Mouse (Mus musculus) splenic B cell, adult 2 months (primary cell): ENCODE data around the gene Gda.

Source experiments
- DNase-seq: peaks from one replicate; pipeline ENCODE4 v3.0.0-alpha.2; 2011; ENCODE audit warnings: low read depth, low spot score
- H3K27me3 ChIP-seq: 2 replicates; pipeline ENCODE4 v1.6.1; 2012; ENCODE audit warnings: mild to moderate bottlenecking, low read length, moderate library complexity, mixed read lengths; ENCODE audit not compliant: control insufficient read depth, poor library complexity, insufficient read depth, severe bottlenecking
- H3K36me3 ChIP-seq: 2 replicates; pipeline ENCODE4 v1.6.1; 2012; ENCODE audit warnings: mild to moderate bottlenecking, low read length, moderate library complexity, mixed read lengths; ENCODE audit not compliant: control insufficient read depth, poor library complexity, insufficient read depth, severe bottlenecking

The Gda gene

DNA sequence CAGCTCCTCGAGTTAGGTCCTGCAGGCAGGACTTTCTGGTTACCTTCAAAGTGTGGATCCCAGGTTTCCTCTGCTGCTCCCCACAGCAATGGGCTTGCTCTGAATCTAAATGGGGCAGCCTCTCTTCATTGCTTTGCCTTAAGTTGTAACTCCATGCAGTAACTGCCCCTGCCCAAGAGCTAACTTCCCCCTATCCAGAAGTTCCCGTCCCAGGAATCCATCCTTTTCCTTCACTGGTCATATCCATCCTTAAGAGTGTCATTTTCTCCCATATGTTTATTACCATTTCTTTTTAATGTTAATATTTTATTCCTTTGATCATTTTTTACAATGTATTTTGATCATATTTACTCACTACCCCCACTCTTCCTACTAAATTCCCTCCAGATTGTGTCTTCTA lies at the start of gene Gda:
TSS of gene Gda (minus strand) at position 101 of the 400 bp plus-strand sequence.
- no peaks in the 10 kb centered on the region for H3K27me3 ChIP-seq
- no peaks in the 10 kb centered on the region for H3K36me3 ChIP-seq
- no peak for DNase-seq

GRCm38 (mm10) chr19:21520280-21520679 lies 47.0 kb upstream of the Gda start:
- Histone ChIP-seq H3K36me3 (no peaks in the 10 kb centered on the region), H3K27me3 (no peaks in the 10 kb centered on the region; the same call in 1 of the 2 replicates)
- DNase-seq: no peak

DNA sequence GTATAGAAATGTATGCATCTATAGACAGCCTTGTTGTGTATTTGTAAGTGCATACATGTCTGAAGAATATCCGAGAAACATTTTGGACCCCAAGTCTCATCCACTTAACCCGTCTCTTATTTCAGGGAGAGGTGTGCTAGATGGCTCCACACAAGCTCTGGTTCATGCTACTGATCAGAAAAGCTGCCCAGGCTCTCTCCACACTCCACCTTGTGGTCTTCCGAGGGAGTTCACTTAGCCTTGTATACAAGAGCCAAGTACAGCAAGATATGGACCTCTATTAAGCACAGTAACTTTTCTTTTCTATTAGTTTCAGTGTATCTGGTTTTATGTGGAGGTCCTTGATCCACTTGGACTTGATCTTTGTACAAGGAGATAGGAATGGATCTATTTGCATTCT lies 36.9 kb upstream of the Gda start:
- peak; percentile 61 for DNase-seq
- Histone ChIP-seq H3K36me3 (no peaks in the 10 kb centered on the region), H3K27me3 (no peaks in the 10 kb centered on the region)

DNA sequence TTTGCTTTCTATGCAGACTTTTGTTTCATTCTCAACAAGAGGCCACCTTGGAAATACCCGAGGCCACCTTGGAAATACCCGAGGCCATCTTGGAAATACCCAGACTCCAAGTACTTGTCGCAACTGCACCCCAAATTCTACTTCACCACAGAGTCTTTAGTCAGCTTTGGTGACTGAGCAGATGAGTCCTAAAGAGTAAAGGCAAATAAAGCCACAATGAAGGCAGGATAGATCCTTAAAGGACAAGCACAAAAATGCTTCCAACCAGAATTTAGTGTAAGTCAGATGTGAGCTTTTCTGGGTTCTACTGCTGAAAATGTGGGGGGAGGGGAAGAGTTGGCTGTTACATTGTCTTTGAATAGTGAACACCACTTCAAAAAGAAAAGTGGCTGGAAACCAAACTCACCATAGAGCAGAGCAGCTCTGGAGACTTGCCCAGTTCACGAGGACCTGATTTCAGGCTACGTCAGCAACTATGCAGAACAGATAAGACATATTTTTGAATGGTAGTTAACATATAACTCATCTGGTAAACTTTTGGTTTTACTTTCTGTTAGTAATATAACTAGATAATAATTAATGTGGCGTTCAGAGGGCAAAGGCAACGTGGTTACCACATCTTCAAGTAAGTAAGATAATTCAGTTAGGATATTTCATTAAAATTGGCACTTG lies 34.5 kb upstream of the Gda start:
- Histone ChIP-seq H3K36me3 (no peaks in the 10 kb centered on the region), H3K27me3 (no peaks in the 10 kb centered on the region)
- DNase-seq: no peak

DNA sequence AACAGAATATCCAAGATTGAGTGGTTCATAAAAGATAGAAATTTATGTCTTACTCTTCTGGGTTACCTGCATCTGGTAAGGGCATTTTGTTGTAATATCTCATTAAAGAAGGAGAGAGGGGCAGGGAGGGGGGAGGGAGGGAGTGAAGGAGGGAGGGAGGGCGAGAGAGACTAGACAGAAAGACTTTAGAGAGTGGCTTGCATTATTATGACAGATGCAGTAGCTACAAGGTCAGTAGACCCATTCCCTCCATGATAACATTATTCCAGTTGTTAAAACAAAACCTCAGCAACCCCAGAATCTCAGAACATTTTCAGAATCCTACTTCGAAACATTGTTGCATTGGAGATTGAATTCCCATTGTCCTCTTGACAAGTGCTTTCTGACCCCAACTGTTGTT lies 33.9 kb upstream of the Gda start:
- H3K36me3 ChIP-seq: no peaks in the 10 kb centered on the region
- H3K27me3 ChIP-seq: no peaks in the 10 kb centered on the region
- no peak for DNase-seq

DNA sequence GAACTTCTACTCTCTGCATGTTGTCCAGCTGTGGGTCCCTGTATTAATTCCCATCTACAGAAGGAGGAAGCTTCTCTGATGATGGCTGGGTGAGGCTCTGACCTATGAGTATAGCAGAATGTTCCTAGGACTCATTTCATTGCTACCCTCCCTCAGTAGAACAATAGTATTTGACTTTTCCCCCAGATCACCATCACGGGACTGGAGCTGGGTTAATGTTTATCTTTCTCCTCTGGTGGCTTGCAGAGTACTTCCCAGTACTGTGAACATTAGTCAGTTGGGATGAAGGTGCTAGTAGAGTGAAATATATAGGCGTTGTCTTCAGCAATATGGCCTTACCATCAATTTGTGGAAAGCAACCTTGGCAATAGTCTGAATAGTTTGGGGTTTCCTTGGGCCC lies 31.5 kb upstream of the Gda start:
- Histone ChIP-seq H3K36me3 (no peaks in the 10 kb centered on the region), H3K27me3 (no peaks in the 10 kb centered on the region)
- no peak for DNase-seq

GRCm38 (mm10) chr19:21499394-21499983 lies 26.2 kb upstream of the Gda start:
- Histone ChIP-seq H3K27me3 (no peaks in the 10 kb centered on the region), H3K36me3 (no peaks in the 10 kb centered on the region)
- DNase-seq: no peak

GRCm38 (mm10) chr19:21495817-21496216 lies 22.6 kb upstream of the Gda start:
- Histone ChIP-seq H3K36me3 (no peaks in the 10 kb centered on the region), H3K27me3 (no peaks in the 10 kb centered on the region)
- DNase-seq: no peak

DNA sequence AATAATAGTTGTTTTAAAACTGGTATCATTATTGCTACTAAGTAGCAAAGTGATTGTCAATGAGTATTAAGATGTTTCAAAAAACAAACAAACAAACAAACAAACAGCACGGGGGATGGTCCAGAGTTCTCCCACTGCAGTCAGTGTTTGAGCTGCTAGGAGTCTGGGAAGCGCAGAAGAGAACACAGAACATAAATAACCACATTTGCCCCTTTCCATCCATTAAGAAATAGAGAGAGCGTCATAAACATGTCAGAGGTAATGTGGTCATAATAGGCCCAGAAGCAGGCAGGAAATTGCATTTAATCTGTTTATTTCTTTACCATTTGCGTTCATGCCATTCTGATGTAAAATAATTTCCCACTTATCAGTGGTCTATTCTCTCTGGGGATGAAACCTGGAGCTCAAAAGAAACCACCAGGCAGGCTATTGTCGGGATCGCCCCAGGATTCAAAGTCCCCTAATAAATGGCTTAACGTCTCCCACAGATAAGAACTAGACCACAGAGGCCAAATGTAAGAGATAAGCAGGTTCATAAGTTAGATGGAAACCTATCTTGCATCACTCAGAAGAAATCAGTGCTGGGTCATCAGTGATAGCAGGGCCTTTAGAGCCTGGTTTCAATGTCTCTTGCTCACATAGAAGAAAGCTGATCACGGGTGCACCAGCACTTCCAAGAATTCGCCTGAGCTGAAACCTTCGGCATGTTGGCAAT lies 20.7 kb upstream of the Gda start:
- DNase-seq: no peak
- H3K27me3 ChIP-seq: no peaks in the 10 kb centered on the region
- H3K36me3 ChIP-seq: no peaks in the 10 kb centered on the region

DNA sequence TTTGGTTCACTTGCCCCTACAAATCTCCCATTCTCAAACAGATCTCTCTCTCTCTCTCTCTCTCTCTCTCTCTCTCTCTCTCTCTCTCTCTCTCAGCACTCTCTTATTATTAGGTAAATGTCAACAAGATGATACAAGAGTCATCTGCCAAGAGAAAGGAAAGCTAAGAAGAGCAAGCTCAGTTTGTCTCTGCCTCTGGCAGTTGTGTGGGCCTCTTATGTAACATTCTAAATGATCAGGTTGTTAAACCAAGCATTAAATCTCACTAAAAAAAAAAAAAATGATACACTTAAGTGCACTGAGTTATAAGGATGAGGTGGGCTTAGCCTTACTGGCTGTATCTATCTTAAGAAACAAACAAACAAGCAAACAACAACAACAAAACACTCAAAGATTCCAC lies 18.1 kb upstream of the Gda start:
- H3K36me3 ChIP-seq: no peaks in the 10 kb centered on the region
- DNase-seq: no peak
- no peaks in the 10 kb centered on the region for H3K27me3 ChIP-seq

GRCm38 (mm10) chr19:21487124-21487944 lies 14.1 kb upstream of the Gda start:
- DNase-seq: no peak
- Histone ChIP-seq H3K27me3 (no peaks in the 10 kb centered on the region), H3K36me3 (no peaks in the 10 kb centered on the region)

DNA sequence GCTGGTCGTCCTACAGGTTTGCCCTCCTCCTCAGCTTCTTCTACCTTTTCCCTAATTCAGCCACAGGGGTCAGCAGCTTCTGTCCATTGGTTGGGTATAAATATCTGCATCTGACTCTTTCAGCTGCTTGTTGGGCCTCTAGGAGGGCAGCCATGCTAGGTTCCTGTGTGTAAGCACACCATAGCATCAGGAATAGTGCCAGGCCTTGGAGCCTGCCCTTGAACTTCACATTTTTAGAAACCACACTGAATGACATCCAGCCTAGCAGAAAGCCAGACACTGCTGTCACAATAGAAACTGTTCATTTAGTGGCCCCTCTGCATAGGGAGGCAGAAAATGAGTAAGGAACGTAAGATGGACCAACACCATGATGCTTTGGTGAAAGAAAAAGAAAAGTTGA lies 8.9 kb upstream of the Gda start:
- Histone ChIP-seq H3K27me3 (no peaks in the 10 kb centered on the region), H3K36me3 (no peaks in the 10 kb centered on the region)
- no peak for DNase-seq

DNA sequence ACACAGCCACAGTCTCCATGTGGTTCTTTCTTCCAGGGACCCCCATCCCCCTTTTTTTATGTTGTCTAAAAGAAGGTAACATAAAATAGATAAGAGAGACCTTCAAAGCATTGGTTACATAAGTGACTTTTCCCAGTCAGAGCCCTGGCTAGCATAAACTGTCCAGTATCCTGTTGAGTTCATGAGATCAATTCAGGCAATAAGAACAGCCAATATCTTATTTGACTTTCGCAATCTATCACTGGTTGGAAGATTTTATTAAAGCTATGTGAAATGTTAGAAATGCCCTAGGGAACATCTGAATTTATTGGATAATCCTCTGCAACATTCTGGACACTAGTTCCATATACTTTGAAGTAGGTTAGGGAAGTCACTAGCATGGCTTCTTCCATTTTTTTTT lies 7.8 kb upstream of the Gda start:
- Histone ChIP-seq H3K36me3 (no peaks in the 10 kb centered on the region), H3K27me3 (no peaks in the 10 kb centered on the region)
- no peak for DNase-seq

DNA sequence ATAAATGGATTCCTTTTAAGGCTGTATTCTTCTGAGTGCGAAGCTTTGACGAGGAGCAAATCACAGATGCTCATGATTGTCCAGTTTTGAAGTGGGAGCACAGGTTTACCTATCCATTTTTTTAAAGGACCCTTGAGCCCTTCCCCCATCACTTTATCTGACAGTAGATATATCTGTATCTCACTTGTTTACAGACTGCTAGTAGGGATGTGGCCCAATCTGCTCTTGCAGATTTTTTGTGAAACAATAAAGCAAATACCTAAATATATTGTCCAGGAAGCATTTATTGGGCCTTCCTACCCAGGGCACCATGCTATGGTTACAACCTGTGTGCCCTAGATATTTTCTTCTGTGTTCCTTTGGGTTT lies 6.8 kb upstream of the Gda start:
- no peak for DNase-seq
- Histone ChIP-seq H3K36me3 (no peaks in the 10 kb centered on the region), H3K27me3 (no peaks in the 10 kb centered on the region)
